Mouse (Mus musculus): ENCODE measurements at regions not wholly inside any gene's neighbourhood (a gene's known extent, or its start where the extent isn't known, plus 50 kb on each side); places are given as distances from the start of the nearest gene placed in this dataset.

DNA sequence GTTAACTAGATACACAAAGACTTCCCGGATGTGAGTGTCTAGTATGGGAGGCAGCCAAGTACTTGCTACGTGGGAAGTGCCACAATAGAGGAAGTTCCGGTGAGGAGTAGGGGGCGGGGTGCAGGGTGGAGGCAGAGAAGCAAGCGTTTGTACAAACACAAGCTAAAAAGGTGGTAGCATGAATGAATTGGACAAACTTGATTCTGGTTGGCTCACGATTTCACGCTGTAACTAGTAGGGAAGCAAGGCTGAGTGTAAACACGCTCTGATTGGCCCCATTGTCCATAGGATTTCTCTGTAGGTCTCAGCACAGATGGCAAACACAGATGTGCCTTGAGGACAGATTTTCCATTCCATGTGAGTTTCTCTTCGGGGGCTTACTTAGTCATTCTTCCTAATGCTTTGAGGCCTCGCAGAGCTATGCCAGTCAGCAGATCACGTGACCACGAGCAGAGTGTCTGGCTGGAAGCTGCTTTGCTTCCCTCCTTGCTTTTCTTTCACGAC is 76.6 kb upstream of the Ptgfr start:
- no peak for TF ChIP-seq CTCF (IDR thresholded peaks at IDR 0.05; ENCODE audit: borderline replicate concordance, insufficient read depth, low read depth, low read length)
- TF ChIP-seq POLR2A (IDR thresholded peaks at IDR 0.05; ENCODE audit: borderline replicate concordance, insufficient read depth, low read length) = no peak

Data from cerebellum, adult 2 months (tissue).